Mouse (Mus musculus) kidney, adult 2 months (tissue): Measurements from ENCODE around the gene Timm8b. TPM values are rescaled to one million over a fixed set of nuclear protein-coding genes. Genes with fewer than 3 reads are reported as not detected.

Experiments
- DNase-seq: peaks from one replicate; pipeline ENCODE4 v3.0.0; 2021
- H3K27ac ChIP-seq: fragments of 200-500 bp; 2 replicates; pipeline ENCODE4 v1.5.1; 2012; ENCODE audit warnings: low read depth, low read length, control low read depth, inconsistent platforms; ENCODE audit not compliant: insufficient read depth
- H3K27me3 ChIP-seq: fragments of 200-500 bp; replicated peaks from 2 replicates; pipeline ENCODE4 v1.6.1; 2012; ENCODE audit warnings: mild to moderate bottlenecking, moderate library complexity, low read length, inconsistent platforms; ENCODE audit not compliant: control insufficient read depth, insufficient read depth
- H3K36me3 ChIP-seq: fragments of 200-500 bp; 2 replicates; pipeline ENCODE4 v1.6.1; 2012; ENCODE audit warnings: mild to moderate bottlenecking, moderate library complexity, low read length, inconsistent platforms; ENCODE audit not compliant: control insufficient read depth, insufficient read depth
- H3K4me1 ChIP-seq: fragments of 200-500 bp; 2 replicates; pipeline ENCODE4 v1.6.1; 2011; ENCODE audit warnings: low read length; ENCODE audit not compliant: control insufficient read depth, insufficient read depth
- H3K4me3 ChIP-seq: fragments of 200-500 bp; 2 replicates; pipeline ENCODE4 v1.5.1; 2011; ENCODE audit warnings: mild to moderate bottlenecking, low read depth, low read length, control low read depth; ENCODE audit not compliant: insufficient read depth
- CTCF ChIP-seq: fragments of 200-500 bp; conservative IDR thresholded peaks from 2 replicates; pipeline ENCODE4 v1.5.1; 2011; ENCODE audit warnings: low read depth, mild to moderate bottlenecking, control low read depth, low read length, moderate library complexity, mixed read lengths; ENCODE audit not compliant: insufficient read depth, insufficient read length
- POLR2A ChIP-seq: fragments of 200-500 bp; IDR thresholded peaks from one replicate; pipeline ENCODE4 v1.6.1; 2011; ENCODE audit warnings: low read depth, low read length, control low read depth
- WGBS: fragments of 180-500 bp; shearing (Covaris S2); methylation state at CpG from one replicate; pipeline ENCODE4 v1.1.7; 2018; 5-methylcytosine and 5-hydroxymethylcytosine counted together
- polyA plus RNA-seq: library from polyadenylated mRNA; depleted of rRNA; stranded (reverse); fragments of >200 nt; gene quantifications from 2 replicates; pipeline ENCODE4 v1.2.3, GENCODE M21; 2012

Timm8b gene
- polyA plus RNA-seq, 1 experiment = 292 TPM

DNA sequence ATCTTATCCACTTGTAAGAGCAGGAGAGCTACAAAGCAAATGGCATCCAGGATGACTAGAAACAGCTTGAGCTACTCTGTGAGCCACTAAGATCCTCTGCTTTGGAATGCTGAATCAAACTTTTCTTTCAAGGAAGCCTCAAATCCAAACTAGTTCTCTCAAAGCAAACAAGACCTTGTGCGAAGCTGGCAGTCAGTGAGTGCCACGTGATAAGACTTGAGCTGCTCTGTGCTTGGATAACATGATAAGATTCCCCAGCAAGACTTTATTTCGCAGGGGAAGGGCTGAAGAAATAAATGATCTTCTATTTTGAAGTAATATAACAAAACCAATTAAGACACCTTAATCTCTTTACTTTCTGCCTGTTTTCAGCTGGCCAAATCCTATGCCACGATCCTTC, 37.8 kb upstream of the Timm8b start:
- TF ChIP-seq POLR2A (no peak), CTCF (no peak)
- DNase-seq = no peak
- H3K4me3 ChIP-seq = no peak overlapping the region
- H3K27ac ChIP-seq = no peak overlapping the region
- H3K4me1 ChIP-seq = no peaks in the 10 kb centered on the region
- WGBS = 86% methylated on average over 4 of the region's 4 CpGs
- H3K36me3 ChIP-seq = no peaks in the 10 kb centered on the region
- H3K27me3 ChIP-seq = no peaks in the 10 kb centered on the region

DNA sequence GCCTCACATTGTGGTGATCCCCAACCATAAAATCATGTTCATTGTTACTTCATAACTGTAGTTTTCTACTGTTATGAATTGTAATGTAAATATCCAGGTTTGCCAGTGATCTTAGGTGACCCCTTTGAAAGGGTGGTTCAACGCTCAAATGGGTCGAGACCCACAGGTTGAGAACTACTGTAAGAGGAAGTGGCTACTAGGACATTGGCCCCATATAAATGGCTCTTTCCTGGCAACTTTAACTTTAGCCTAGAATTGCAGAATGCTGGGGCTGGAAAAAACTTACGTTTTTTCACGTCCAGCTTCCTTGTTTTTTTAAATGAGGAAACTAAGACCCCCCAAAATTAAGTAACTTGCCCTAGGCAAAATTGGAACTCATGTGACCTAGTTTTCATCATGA, 36.3 kb upstream of the Timm8b start:
- Histone ChIP-seq H3K27ac (no peak overlapping the region), H3K4me1 (no peaks in the 10 kb centered on the region), H3K4me3 (no peak overlapping the region), H3K36me3 (no peaks in the 10 kb centered on the region), H3K27me3 (no peaks in the 10 kb centered on the region)
- TF ChIP-seq POLR2A = no peak
- TF ChIP-seq CTCF = no peak
- 84% methylated on average over 4 of the region's 4 CpGs for WGBS
- no peak for DNase-seq

DNA sequence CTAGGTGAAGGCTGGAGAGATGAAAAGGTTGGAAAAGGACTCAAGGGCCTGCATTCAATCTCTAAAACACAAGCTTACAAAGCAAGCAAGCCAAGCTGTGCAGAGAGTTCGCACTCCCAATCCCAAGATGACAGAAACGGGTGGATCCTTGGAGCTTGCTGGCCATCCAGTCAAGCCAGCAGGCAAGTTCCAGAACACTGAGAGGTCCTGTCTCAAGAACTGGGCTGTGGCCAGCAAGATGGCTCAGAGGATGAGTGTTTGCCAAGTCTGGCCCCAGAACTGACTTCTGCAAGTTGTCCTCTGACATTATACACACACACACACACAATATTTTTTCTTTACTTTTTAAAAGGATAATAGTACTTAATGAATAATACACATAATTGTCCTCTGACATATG, 35.8 kb upstream of the Timm8b start:
- H3K27me3 ChIP-seq = no peaks in the 10 kb centered on the region
- H3K27ac ChIP-seq = no peak overlapping the region
- H3K4me1 ChIP-seq = no peaks in the 10 kb centered on the region
- H3K36me3 ChIP-seq = no peaks in the 10 kb centered on the region
- DNase-seq = no peak
- TF ChIP-seq POLR2A (no peak), CTCF (no peak)
- WGBS = 89% methylated on average over 2 of the region's 2 CpGs
- H3K4me3 ChIP-seq = no peak overlapping the region

DNA sequence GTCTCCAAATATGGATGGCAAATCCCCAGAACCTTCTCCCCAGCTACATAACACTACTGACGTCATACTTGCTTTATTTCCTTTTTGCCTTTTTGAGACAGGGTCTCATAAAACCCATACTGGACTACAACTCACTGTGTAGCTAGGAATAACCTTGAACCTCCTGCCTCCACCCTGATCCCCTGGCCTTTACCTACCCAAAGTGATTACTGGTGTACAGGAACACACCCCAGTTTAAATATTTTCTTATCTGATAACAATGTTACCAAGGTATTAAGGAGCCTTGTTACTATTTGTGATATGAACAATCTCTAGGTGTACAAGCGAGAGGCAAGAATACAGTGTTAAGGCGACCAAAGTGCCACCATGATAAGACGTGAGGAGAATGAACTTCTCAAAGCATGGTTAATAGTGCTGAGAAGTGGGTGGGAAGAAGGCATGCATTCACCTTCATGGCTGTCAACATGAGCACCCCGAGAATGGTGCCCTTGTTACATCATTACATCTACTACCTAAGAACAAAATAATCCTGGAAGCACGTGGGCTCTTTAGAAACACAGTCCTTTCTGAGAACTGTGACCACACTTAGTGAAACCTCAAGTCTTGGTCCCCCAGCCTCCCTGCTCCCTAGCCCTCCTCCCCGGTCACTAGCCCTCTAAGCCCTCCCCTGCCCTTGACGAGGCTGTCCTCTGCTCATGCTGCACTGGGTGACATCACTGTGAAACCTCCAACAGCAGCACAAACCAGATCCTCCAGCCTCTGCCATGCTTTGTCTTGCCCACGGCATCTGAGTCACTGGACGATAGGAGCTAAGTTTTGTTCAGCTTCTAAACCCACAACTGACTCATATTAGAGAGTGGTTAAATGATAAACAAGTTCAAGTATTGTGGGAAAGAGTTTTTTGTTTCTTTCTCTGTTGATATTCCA, 33.8 kb upstream of the Timm8b start:
- WGBS = 76% methylated on average over 10 of the region's 10 CpGs
- TF ChIP-seq CTCF (no peak), POLR2A (no peak)
- no peak overlapping the region for H3K4me3 ChIP-seq
- H3K36me3 ChIP-seq = no peaks in the 10 kb centered on the region
- H3K4me1 ChIP-seq = no peaks in the 10 kb centered on the region
- no peak overlapping the region for H3K27ac ChIP-seq
- H3K27me3 ChIP-seq = no peaks in the 10 kb centered on the region
- no peak for DNase-seq

DNA sequence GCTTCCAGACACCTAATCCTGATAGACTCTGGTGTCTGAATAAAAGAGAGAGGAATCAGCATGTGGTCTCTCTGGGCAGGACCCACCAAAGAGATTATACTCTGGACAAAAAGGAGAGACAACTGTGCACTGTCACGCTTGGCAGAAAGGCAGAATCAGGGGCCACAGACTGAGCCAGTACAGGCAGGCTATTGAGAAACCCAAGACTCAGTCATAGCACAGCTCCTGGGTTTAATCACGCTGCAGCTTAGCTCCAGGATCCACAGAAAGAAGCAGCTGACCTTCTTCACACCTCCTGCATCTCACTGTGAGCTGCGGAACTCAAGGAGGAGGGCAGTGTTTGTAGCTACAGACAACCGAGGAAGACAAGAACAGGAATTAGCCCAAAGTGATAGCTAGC, 23.3 kb upstream of the Timm8b start:
- Histone ChIP-seq H3K4me3 (no peak overlapping the region), H3K27me3 (no peaks in the 10 kb centered on the region), H3K4me1 (no peaks in the 10 kb centered on the region; the same call in 1 of the 2 replicates), H3K36me3 (no peaks in the 10 kb centered on the region), H3K27ac (no peak overlapping the region)
- 51% methylated on average over 4 of the region's 4 CpGs for whole genome bisulfite sequencing
- no peak for TF ChIP-seq CTCF
- no peak for TF ChIP-seq POLR2A
- no peak for DNase-seq

DNA sequence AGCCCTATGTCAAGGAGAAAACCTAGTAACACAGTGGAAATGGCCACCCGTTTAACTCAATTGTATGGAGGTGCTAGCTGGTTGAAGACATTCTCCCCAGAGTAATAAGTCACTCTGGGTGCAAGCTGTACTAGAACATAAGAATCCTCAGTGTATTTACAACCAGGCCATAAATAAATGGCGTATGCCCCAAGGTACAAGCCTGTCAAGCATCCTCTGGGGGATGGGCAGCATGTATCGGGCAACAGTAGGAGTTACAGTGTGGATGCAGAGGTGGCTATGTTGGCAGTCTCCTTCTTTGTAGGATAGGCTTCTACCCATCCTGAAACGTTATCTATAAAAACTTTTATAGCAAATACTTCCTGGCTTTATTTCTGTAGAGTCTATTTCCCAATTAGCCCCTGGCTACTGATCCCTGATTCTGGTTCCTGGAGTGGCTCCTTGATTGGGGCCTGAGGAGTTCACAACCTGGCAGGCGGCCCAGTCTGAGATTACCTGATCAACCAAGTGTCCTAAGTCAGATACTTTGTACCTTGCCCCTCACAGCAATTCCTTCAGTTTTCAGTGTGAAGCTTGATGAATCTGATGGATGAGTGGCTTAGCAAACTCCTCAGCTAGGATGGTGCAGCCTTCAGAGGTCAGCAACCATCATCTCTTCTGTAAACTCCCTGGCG, 18.4 kb upstream of the Timm8b start:
- Histone ChIP-seq H3K27ac (no peak overlapping the region), H3K27me3 (no peaks in the 10 kb centered on the region), H3K4me3 (no peak overlapping the region), H3K4me1 (peaks cover 4% of the 10 kb centered on the region; the same call in 1 of the 2 replicates), H3K36me3 (no peaks in the 10 kb centered on the region)
- TF ChIP-seq CTCF (no peak), POLR2A (no peak)
- 64% methylated on average over 6 of the region's 6 CpGs for WGBS
- peak; percentile 91 for DNase-seq

DNA sequence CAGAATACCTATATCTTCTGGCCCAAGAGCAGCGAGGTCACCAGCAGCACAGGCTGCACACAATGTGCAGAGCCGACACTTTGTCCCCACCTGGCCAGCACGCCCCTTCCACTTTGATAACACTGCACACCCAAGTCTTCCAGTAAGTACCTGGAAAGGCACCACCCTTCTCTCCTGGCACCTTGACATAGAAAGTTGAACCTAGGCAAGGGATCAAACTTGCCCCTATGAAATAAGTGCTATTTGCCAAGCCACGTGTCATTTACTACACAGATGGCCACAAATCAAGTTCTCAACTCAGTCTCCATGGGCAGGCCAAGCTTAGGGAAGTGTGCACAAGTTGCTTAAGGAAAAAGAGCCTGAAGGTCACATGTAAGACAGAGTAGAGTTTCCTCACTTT, 16.8 kb upstream of the Timm8b start:
- Histone ChIP-seq H3K27ac (no peak overlapping the region), H3K4me3 (no peak overlapping the region), H3K4me1 (peaks cover 4% of the 10 kb centered on the region; the same call in 1 of the 2 replicates), H3K27me3 (no peaks in the 10 kb centered on the region), H3K36me3 (no peaks in the 10 kb centered on the region)
- DNase-seq = no peak
- TF ChIP-seq CTCF (no peak), POLR2A (no peak)
- WGBS = 76% methylated on average over 4 of the region's 4 CpGs
